Mouse (Mus musculus) C2C12 (cell line): ENCODE measurements around the gene Gpr89. TPM values are rescaled to one million over a fixed set of nuclear protein-coding genes. Genes with fewer than 3 reads are reported as not detected.

ENCODE experiments used
- H3K27me3 ChIP-seq: one replicate; pipeline ENCODE4 v1.6.1; 2011; ENCODE audit not compliant: control insufficient read depth, insufficient read depth, insufficient read length
- H3K36me3 ChIP-seq: one replicate; pipeline ENCODE4 v1.6.1; 2011; ENCODE audit not compliant: control insufficient read depth, insufficient read depth
- H3K4me3 ChIP-seq: one replicate; pipeline ENCODE4 v1.5.1; 2011; ENCODE audit warnings: mild to moderate bottlenecking, control low read depth; ENCODE audit not compliant: poor library complexity, insufficient read depth, severe bottlenecking
- H3K79me2 ChIP-seq: one replicate; pipeline ENCODE4 v1.6.1; 2011; ENCODE audit not compliant: control insufficient read depth, insufficient read depth
- H3K79me3 ChIP-seq: one replicate; pipeline ENCODE4 v1.6.1; 2011; ENCODE audit warnings: low read depth, control low read depth
- H3ac ChIP-seq: one replicate; pipeline ENCODE3; 2011; ENCODE audit warnings: low read depth; ENCODE audit not compliant: control insufficient read depth, insufficient read length
- CEBPB ChIP-seq: IDR thresholded peaks from one replicate; pipeline ENCODE4 v1.6.1; 2011; ENCODE audit warnings: low read depth, mild to moderate bottlenecking, control low read depth, moderate library complexity
- CTCF ChIP-seq: IDR thresholded peaks from one replicate; pipeline ENCODE4 v1.5.1; 2011; ENCODE audit not compliant: control insufficient read depth, insufficient read depth, insufficient read length
- FOSL1 ChIP-seq: IDR thresholded peaks from one replicate; pipeline ENCODE4 v1.8.0; 2011; ENCODE audit warnings: mild to moderate bottlenecking, low read length; ENCODE audit not compliant: poor library complexity, insufficient read depth, severe bottlenecking
- MAX ChIP-seq: IDR thresholded peaks from one replicate; pipeline ENCODE4 v1.6.1; 2011; ENCODE audit warnings: mild to moderate bottlenecking, control low read depth
- MYOD1 ChIP-seq: IDR thresholded peaks from one replicate; pipeline ENCODE4 v1.6.1; 2011; ENCODE audit warnings: low read depth; ENCODE audit not compliant: control insufficient read depth, insufficient read length
- MYOG ChIP-seq: IDR thresholded peaks from one replicate; pipeline ENCODE4 v1.6.1; 2011; ENCODE audit not compliant: control insufficient read depth, insufficient read length; ENCODE audit errors: extremely low read depth
- USF1 ChIP-seq: IDR thresholded peaks from one replicate; pipeline ENCODE4 v1.6.1; 2011; ENCODE audit warnings: low read depth, mild to moderate bottlenecking, control low read depth, moderate library complexity
- polyA plus RNA-seq: library from polyadenylated mRNA; unstranded; fragments of >200 nt; fragmentation: generic; extraction: Trizol; gene quantifications from one replicate; pipeline ENCODE4 v1.2.1, GENCODE M21; 2012; ENCODE audit warnings: missing spikeins

Gpr89 gene
- polyA plus RNA-seq, 1 experiment = 17.7 TPM

DNA sequence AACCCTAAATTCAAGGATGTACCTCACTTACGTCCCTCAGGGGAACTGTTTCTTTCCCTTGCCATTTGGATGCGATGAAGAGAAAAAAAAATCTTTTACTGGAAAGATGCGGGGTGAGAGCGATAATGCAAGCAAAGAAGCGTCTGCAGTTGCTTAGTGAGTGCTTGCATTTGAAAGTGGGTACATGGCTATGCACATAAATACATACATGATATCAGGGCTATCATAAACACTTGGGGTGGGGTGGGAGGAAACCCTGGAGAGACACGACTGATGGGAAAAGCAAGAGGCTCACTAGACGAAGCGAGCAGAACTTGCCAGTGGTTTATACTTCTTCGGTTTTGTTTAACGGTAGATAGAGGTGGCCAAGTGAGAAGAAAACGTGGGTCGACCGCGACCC, 753 bp downstream of the Gpr89 start, which contains the start of gene Gja5:
Gja5 (plus strand) TSS at position 301 of the 400 bp plus-strand sequence.
- Histone ChIP-seq H3K27me3 (peaks cover 3% of the 10 kb centered on the region), H3K79me2 (peaks cover 12% of the 10 kb centered on the region), H3K36me3 (no peaks in the 10 kb centered on the region), H3ac (peak within 1 kb of the TSS; percentile 87), H3K79me3 (peaks cover 1% of the 10 kb centered on the region), H3K4me3 (peak within 1 kb of the TSS; percentile 85)
- no peak for TF ChIP-seq MAX
- TF ChIP-seq USF1 = no peak
- TF ChIP-seq MYOG = no peak
- no peak for TF ChIP-seq FOSL1
- no peak for TF ChIP-seq CTCF
- TF ChIP-seq CEBPB = no peak
- TF ChIP-seq MYOD1 = no peak

- no peak overlapping the region for H3K4me3 ChIP-seq
- no peak overlapping the region for H3ac ChIP-seq
- H3K79me2 ChIP-seq = peaks cover 12% of the 10 kb centered on the region
- TF ChIP-seq USF1 = no peak
- TF ChIP-seq MAX = no peak
- H3K36me3 ChIP-seq = no peaks in the 10 kb centered on the region
- peaks cover 1% of the 10 kb centered on the region for H3K79me3 ChIP-seq
- H3K27me3 ChIP-seq = peaks cover 3% of the 10 kb centered on the region
These were observed 2.7 kb downstream of the Gpr89 start for GRCm38 (mm10) chr3:96902336-96902999.

DNA sequence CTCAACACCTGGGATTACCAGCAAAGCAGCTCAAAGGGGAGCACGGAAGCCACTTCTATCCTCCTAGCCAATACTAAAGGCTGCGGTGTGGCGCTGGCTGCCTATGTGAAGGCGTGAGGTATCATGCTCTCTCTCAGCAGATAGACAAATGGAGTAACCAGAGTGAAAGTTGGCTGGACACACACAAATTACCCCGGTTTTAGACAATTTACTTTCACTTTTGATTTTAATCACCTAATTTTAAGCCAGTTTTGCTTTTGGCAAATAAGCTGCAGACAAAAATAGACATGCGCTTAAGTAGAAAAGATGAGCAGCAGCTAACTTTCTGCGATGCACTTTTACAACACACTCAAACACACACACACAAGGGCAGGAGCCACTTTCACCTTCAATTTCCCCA, 21.5 kb downstream of the Gpr89 start:
- Histone ChIP-seq H3K27me3 (no peaks in the 10 kb centered on the region), H3K4me3 (no peak overlapping the region), H3K79me3 (no peaks in the 10 kb centered on the region), H3ac (no peak overlapping the region), H3K36me3 (peaks cover 16% of the 10 kb centered on the region), H3K79me2 (no peaks in the 10 kb centered on the region)
- TF ChIP-seq MYOG = no peak
- no peak for TF ChIP-seq CEBPB
- no peak for TF ChIP-seq USF1
- no peak for TF ChIP-seq FOSL1
- TF ChIP-seq MAX = no peak
- TF ChIP-seq CTCF = no peak
- TF ChIP-seq MYOD1 = no peak

GRCm38 (mm10) chr3:96882061-96882849, 22.9 kb downstream of the Gpr89 start:
- no peak for TF ChIP-seq CTCF
- TF ChIP-seq MYOG = no peak
- no peak for TF ChIP-seq CEBPB
- TF ChIP-seq USF1 = no peak
- no peak for TF ChIP-seq MAX
- TF ChIP-seq MYOD1 = no peak
- no peak for TF ChIP-seq FOSL1
- Histone ChIP-seq H3ac (no peak overlapping the region), H3K27me3 (no peaks in the 10 kb centered on the region), H3K79me3 (no peaks in the 10 kb centered on the region), H3K79me2 (no peaks in the 10 kb centered on the region), H3K36me3 (peaks cover 15% of the 10 kb centered on the region), H3K4me3 (no peak overlapping the region)

- Histone ChIP-seq H3K79me3 (no peaks in the 10 kb centered on the region), H3K27me3 (no peaks in the 10 kb centered on the region), H3K4me3 (no peak overlapping the region), H3K36me3 (peaks cover 17% of the 10 kb centered on the region), H3K79me2 (no peaks in the 10 kb centered on the region), H3ac (no peak overlapping the region)
- TF ChIP-seq CTCF (no peak), MYOG (no peak), MYOD1 (no peak), MAX (no peak), FOSL1 (no peak), CEBPB (no peak), USF1 (no peak)
These were observed 23.6 kb downstream of the Gpr89 start for GRCm38 (mm10) chr3:96881557-96881956.

DNA sequence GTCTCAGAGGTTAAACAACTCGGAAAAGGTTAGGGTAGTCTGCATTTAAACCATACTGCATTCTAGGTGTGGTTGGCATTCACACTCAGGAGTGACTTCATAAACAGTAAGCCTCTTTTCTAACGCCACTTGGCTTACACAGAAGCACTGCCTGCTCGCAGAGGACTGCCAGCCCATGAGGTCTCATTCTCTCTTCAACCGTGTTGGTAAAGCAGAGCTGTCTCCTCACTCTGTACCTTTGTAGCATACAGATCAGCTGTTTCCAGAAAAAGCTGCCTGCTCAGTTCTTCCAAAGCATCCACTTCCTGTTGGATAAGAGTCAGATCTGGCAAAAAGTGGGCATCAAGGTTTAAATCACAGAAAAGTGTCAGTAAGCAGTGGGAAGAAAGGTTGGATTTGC, 24.8 kb downstream of the Gpr89 start:
- TF ChIP-seq MAX = no peak
- no peak for TF ChIP-seq FOSL1
- TF ChIP-seq USF1 = no peak
- no peak for TF ChIP-seq CEBPB
- TF ChIP-seq CTCF = no peak
- TF ChIP-seq MYOG = no peak
- TF ChIP-seq MYOD1 = no peak
- Histone ChIP-seq H3K79me2 (no peaks in the 10 kb centered on the region), H3K27me3 (no peaks in the 10 kb centered on the region), H3K79me3 (no peaks in the 10 kb centered on the region), H3ac (no peak overlapping the region), H3K4me3 (no peak overlapping the region), H3K36me3 (peaks cover 17% of the 10 kb centered on the region)
